In genomic region chr10:81417227-81418215, GRCm38 (mm10) we compare ENCODE assay signal across 9 mouse cellular contexts. TPM values are rescaled to one million over a fixed set of nuclear protein-coding genes. Genes with fewer than 3 reads are reported as not detected.
DNase-seq lines count a peak whose midpoint lies in the region; ATAC-seq and TF ChIP-seq lines count a peak whose summit lies in the region.
"Had no signal": no experiment of that assay in that cellular context is flagged by ENCODE, and none has a peak within 500 bp of the region (broad histone marks: within the 10 kb centered on the region; RNA-seq: fewer than 3 reads in every experiment).

No protein-coding gene starts in this region.

- peaks cover 82% of the 10 kb centered on the region for H3K4me1 ChIP-seq in kidney, embryonic 15.5 days

- no peak for ATAC-seq in kidney, embryonic 15.5 days (replicated peaks; ENCODE audit: low FRiP score)

- H3K36me3 ChIP-seq in kidney, embryonic 15.5 days: peaks cover 26% of the 10 kb centered on the region
- peaks cover 5% of the 10 kb centered on the region for H3K36me3 ChIP-seq in myocyte (ENCODE audit: control insufficient read depth, insufficient read depth)

- H3K9ac ChIP-seq in kidney, embryonic 15.5 days: peak overlapping the region; percentile 38

- H3K4me3 ChIP-seq in kidney, embryonic 15.5 days (replicated peaks): peak overlapping the region; percentile 32
- H3K4me3 ChIP-seq in myocyte: no peak overlapping the region
- H3K4me3 ChIP-seq: megakaryocyte, embryonic 14.5 days had no signal

- peaks cover 82% of the 10 kb centered on the region for H3K79me2 ChIP-seq in myocyte (ENCODE audit: control insufficient read depth, insufficient read depth)

- DNase-seq in adrenal gland, postnatal 14 days: peak; percentile 6
- DNase-seq in adrenal gland, postnatal 10 days: no peak
- peak; percentile 5 for DNase-seq in right cerebral cortex, postnatal 14 days
- no peak for DNase-seq in right cerebral cortex, postnatal 25 days
- no peak for DNase-seq in spleen, postnatal 4 days (ENCODE audit: low spot score in 2 of 2)
- no peak for DNase-seq in embryo, embryonic 10 days (ENCODE audit: low spot score)

- H3K4me2 ChIP-seq in kidney, embryonic 15.5 days: peak overlapping the region; percentile 68
- peak overlapping the region; percentile 82 for H3K4me2 ChIP-seq in myocyte (ENCODE audit: low read depth)

- no peak overlapping the region for H3ac ChIP-seq in myocyte (ENCODE audit: control insufficient read depth, insufficient read length)

- WGBS in kidney, embryonic 15.5 days: 47% methylated on average over 12 of the region's 12 CpGs

- H3K27me3 ChIP-seq in kidney, embryonic 15.5 days: no peaks in the 10 kb centered on the region
- H3K27me3 ChIP-seq in myocyte (ENCODE audit: control insufficient read depth, insufficient read depth, insufficient read length): no peaks in the 10 kb centered on the region

- TF ChIP-seq POLR2A in myocyte (IDR thresholded peaks at IDR 0.05; ENCODE audit: insufficient read length, low read depth): no peak

- no peaks in the 10 kb centered on the region for H3K9me3 ChIP-seq in kidney, embryonic 15.5 days (replicated peaks)
- H3K9me3 ChIP-seq: megakaryocyte, embryonic 14.5 days had no signal

- H3K27ac ChIP-seq in kidney, embryonic 15.5 days: peak overlapping the region; percentile 86

TF ChIP-seq in myocyte, 11 proteins besides CTCF, POLR2A, EP300 and RAD21:
- TF ChIP-seq MAX (IDR thresholded peaks at IDR 0.05; ENCODE audit: low read depth) (no peak), MYOG (IDR thresholded peaks at IDR 0.05; ENCODE audit: control insufficient read depth in 1 of 3, insufficient read depth in 1 of 3, insufficient read length in 2 of 3, low read depth in 2 of 3) (no peak), REST (IDR thresholded peaks at IDR 0.05; ENCODE audit: insufficient read depth, insufficient read length) (no peak), POLR2AphosphoS2 (IDR thresholded peaks at IDR 0.05; ENCODE audit: insufficient read length, low read depth) (no peak), CEBPB (IDR thresholded peaks at IDR 0.05; ENCODE audit: insufficient read depth, poor library complexity, severe bottlenecking) (no peak), TCF12 (IDR thresholded peaks at IDR 0.05; ENCODE audit: insufficient read depth, poor library complexity, severe bottlenecking) (no peak), USF1 (IDR thresholded peaks at IDR 0.05; ENCODE audit: low read depth) (no peak), TCF3 (IDR thresholded peaks at IDR 0.05; ENCODE audit: insufficient read length, low read depth) (no peak), SRF (IDR thresholded peaks at IDR 0.05; ENCODE audit: control insufficient read depth, insufficient read length, low read depth) (no peak), MYOD1 (IDR thresholded peaks at IDR 0.05; ENCODE audit: control insufficient read depth in 1 of 3, insufficient read length in 2 of 3, low read depth in 2 of 3) (no peak), E2F4 (IDR thresholded peaks at IDR 0.05; ENCODE audit: insufficient read depth) (no peak)

RNA-seq across cellular contexts. Expression of gene Smim24, which starts 24.7 kb away (rescaled TPM):
- total RNA-seq in adrenal gland, postnatal 14 days (2021): 0.94 and 1.9 TPM in 2 replicates
- 1 to 10 TPM; 1.2 to 1.6 TPM for total RNA-seq in adrenal gland, postnatal 10 days (2021)
- polyA plus RNA-seq in kidney, embryonic 15.5 days (2015; fragmentation: Nextera tagmentation; extraction: Ambion mirVana): 26.0 and 29.4 TPM in 2 replicates
- polyA plus RNA-seq in myocyte (2012; fragmentation: generic; extraction: Trizol): 0.30 TPM

RNA-seq across cellular contexts. Expression of gene Gm48552, which starts 28.7 kb away (rescaled TPM):
- 0.64 and 2.1 TPM in 2 replicates for total RNA-seq in adrenal gland, postnatal 14 days (2021)
- 1 to 10 TPM in 1 of 2 experiments, under 1 TPM in 1; 0.45 to 1.9 TPM for total RNA-seq in adrenal gland, postnatal 10 days (2021)
- polyA plus RNA-seq in kidney, embryonic 15.5 days (2015; fragmentation: Nextera tagmentation; extraction: Ambion mirVana): 1.6 and 2.1 TPM in 2 replicates
- 0.73 TPM for polyA plus RNA-seq in myocyte (2012; fragmentation: generic; extraction: Trizol)

RNA-seq across cellular contexts. Expression of gene Gm48551, which starts 33.3 kb away (rescaled TPM):
- 0.48 and 1.6 TPM in 2 replicates for total RNA-seq in adrenal gland, postnatal 14 days (2021)
- total RNA-seq in adrenal gland, postnatal 10 days (2021): 1 to 10 TPM; 1.1 to 1.6 TPM
- 2.5 and 4.1 TPM in 2 replicates for polyA plus RNA-seq in kidney, embryonic 15.5 days (2015; fragmentation: Nextera tagmentation; extraction: Ambion mirVana)
- polyA plus RNA-seq in myocyte (2012; fragmentation: generic; extraction: Trizol): 1.7 TPM

RNA-seq across cellular contexts. Expression of gene Dohh, which starts 33.3 kb away (rescaled TPM):
- 52.6 and 55.6 TPM in 2 replicates for total RNA-seq in adrenal gland, postnatal 14 days (2021)
- 10 to 100 TPM; 52.8 to 54.2 TPM for total RNA-seq in adrenal gland, postnatal 10 days (2021)
- 79.7 and 82.2 TPM in 2 replicates for polyA plus RNA-seq in kidney, embryonic 15.5 days (2015; fragmentation: Nextera tagmentation; extraction: Ambion mirVana)
- polyA plus RNA-seq in myocyte (2012; fragmentation: generic; extraction: Trizol): 103 TPM

RNA-seq across cellular contexts. Expression of gene Nfic, which starts 37.9 kb away (rescaled TPM):
- total RNA-seq in adrenal gland, postnatal 14 days (2021): 90.1 and 104 TPM in 2 replicates
- total RNA-seq in adrenal gland, postnatal 10 days (2021): 100 to 1,000 TPM in 1 of 2 experiments, 10 to 100 TPM in 1; 99.9 to 129 TPM
- polyA plus RNA-seq in kidney, embryonic 15.5 days (2015; fragmentation: Nextera tagmentation; extraction: Ambion mirVana): 67.9 and 84.5 TPM in 2 replicates
- polyA plus RNA-seq in myocyte (2012; fragmentation: generic; extraction: Trizol): 115 TPM

Comparison
In these comparisons a context has a peak if more than half of its experiments do, and no peak if none do; other contexts are left out.
1. DNase-seq: peak in adrenal gland, postnatal 14 days (single experiment) and right cerebral cortex, postnatal 14 days (single experiment); none in adrenal gland, postnatal 10 days (single experiment), right cerebral cortex, postnatal 25 days (single experiment), spleen, postnatal 4 days (0 of 2) and embryo, embryonic 10 days (single experiment).